Mouse (Mus musculus) kidney, adult 18-20 months (tissue): ENCODE results near the gene Gpm6b.

ENCODE experiments used
- DNase-seq: peaks from one replicate; pipeline ENCODE4 v3.0.0; 2021

Gpm6b gene

DNA sequence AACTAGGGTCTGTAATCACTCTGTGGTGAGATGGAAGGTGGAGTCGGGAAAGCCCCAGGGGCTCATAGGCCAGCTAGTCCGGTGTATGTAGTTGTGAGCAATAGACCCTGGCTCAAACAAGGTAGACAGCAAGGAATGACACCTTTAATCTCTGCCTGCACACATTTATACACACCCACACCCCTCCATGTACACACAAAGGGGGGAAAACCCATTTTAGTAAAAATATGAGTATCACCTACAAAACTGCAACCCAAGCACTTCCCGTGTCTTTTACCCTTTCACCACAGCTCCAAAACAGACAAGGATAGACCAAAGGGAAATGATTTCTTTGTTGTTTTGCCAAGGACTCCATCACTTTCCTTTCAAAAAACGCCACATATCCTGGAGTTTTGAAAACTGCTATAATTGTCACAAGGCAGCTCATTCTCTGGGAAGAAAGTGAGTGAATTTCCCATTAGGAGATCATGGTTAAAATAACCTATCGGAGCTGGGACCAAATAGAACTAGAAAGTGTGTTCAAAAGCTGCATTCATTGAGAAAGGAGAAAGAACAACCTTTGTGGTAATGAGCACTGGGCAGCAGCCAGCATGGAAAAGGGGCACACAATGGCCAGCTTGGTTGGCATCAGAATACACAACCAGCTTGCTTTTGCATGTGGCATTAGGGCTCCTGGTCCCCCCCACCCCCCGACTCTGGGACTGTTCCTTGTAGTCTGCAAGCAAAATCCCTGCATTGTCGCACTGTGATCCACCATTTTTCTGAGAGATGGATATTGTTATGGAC, 68.9 kb downstream of the Gpm6b start:
- DNase-seq, result no peak

DNA sequence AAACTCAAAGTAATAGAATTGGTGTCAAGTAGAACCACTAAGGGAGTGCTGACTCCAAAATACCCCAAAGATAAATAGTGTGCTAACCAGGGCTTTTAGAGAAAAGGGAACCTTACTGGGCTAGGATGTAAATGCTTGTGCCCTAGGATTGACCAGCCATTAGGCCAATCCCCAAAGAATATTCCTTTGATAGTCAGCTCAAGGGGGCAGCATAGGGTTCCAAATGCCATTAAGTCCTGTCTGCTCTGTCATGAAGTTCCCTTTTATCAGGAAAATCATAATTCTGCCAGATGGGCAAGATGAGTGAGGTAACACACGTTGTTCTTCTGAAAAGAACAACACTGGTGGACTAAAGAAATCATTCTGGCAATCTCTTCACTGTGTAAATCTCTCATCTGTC, 70.1 kb downstream of the Gpm6b start:
- DNase-seq, result no peak

DNA sequence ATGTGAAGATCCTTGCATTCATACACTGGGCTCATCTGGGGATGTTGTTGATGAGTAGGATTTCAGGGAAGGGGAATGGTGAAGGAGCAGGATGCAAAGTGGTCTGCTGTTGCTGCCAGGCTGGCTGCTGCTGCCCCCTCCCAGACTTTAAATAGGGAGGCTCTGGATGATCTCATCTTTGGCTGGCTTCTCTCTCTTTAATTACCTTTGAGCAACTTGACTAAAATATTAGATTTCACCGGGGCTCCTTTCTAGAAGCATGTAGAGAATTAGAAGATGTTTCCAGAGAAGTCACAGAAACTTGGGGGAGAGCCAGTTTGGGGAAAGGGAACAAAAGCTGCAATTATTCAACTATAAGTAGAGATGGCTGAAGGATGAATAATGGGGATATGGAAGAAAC, 76.5 kb downstream of the Gpm6b start:
- no peak for DNase-seq

DNA sequence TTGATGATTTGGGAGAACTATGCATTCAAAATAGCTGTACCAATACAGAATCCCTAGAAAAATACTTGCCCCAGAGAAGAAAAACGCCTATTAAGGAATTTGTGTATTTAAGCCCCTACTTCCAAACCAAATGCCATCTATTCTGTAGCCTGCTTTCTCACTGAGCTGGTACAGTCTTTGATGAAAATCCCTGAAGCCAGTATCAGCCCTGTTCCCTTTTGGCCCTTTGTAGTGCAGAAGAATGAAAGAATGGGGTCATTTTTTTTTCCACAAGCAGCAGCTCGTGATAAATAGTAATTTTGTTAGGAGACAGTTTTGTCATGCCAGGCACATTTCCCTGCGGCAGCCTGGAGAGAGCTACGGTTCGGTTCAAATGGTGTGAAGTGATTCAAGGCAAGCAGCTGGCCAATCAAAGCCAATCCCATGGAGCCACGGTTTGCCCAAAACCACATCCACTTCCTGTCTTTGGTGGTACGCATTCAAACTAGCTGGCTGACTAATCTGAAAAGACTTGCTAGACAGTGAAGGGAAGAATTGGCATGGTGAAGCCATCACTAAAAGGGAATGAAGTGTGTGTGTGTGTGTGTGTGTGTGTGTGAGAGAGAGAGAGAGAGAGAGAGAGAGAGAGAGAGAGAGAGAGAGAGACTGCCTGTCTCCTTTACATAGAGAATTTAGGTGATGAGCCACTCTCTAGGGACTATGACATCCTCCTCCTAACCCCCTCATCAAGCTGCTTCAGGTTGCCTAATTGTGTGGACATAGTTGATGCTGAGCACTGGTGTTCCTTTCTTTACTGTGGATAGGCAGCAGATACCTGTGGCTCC, 78.1 kb downstream of the Gpm6b start:
- no peak for DNase-seq

DNA sequence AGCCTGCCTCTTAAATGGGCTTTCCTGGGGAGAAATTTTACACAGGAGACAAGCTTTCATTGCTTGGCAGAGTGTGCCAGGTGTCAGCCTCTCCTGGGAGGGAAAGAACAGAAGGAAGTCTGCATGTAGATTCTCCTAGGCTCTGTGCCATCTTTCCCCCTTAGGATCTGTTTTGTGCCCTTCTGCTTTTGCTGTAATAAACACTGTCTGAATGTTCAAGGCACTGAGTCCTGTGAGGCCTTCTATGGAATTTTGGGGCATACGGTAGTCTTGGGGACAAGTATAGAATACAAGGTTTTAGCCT, 78.6 kb downstream of the Gpm6b start:
- no peak for DNase-seq

DNA sequence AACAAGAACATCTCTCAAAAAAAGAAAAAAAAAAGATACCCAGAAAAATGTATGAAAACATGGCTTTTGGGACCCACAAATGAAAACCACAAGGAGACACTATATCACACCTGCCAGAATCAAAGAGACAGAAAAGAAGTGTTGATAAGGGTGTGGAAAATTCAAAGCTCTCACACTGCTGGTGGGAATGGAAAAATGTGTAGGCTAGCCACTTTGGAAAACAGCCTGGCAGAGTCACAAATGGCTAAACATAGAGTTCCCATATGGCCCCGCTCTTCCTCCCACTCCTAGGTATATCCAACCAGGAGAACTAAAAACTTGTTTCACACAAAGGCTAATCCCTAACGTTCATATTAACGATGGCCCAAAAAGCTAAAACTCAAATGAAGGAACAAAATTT, 84.5 kb downstream of the Gpm6b start:
- no peak for DNase-seq

DNA sequence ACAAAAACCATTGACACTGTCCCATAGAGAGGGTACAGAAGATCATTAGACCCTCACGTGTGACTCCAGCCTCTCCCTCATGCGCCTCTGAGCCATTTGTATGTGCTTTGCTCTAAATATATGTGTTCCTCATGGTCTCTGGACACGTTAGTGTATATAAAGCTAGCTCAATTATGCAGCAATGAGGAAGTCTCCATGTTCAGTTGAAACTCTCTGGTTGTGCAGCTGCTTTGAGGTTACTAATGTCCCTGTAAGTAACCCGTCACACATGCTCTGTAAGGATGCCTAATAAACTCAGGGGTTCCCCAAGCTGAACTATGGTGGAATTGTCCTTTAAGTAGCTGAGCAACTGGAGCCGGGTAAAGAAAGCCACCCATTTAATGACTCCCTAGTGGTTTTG, 88.9 kb downstream of the Gpm6b start:
- DNase-seq, result no peak

DNA sequence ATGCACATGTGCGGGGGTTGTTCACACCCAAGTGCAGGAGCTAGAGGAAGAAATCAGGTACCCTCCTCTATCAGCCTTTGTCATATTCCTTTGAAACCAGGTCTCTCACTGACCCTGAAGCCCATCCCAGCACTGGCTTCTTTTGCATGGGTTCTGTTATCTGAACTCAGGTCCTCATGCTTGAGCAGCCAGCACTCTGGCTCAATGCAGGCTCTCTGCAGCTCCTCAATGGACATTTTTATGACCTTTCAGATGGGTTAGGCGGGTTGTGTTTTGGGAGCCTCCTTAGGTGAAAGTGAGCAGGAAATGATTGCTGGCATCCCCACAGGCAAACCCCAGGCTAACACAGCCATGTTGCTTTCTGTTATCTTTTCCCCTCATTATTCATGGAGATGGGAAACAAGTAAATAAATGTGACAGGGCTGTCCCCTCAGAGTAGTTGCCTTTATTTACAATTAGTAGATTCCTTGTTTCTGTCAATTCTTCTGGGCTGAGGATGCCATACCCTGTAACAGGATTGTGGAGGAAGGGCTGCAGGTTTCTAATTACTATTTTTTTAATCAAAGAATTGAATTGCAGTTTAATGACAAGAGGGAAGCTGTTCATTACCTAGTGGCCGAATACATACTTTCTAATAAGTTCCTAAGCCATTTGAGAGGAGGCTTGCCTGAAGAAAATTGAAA, 89.6 kb downstream of the Gpm6b start:
- DNase-seq, result no peak

DNA sequence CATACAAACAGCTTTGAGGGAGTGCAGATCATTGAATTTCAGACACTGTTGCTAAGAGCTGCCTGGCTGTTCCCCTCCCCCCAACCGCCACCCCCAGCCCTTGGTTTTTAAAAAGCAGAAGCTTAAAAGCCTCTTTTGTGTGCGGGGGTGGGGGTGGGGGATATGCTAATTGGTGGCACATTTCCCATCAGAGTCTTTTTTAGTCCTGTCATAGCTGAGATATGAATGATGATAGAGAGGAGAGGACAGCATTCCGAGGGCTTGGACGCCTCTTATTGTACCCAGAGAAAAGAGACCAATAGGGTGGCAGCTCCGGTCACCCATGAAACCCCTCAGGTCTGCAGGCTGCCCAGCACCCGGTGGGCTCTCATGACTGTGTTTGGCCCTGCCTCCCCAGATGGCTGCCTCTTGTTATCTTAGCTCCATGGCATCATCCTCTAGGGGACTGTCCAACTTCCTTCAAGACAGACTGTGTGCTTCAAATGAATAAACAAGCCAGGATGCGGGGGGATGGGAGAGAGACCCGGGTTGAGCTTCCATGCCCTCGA, 90.3 kb downstream of the Gpm6b start:
- no peak for DNase-seq

DNA sequence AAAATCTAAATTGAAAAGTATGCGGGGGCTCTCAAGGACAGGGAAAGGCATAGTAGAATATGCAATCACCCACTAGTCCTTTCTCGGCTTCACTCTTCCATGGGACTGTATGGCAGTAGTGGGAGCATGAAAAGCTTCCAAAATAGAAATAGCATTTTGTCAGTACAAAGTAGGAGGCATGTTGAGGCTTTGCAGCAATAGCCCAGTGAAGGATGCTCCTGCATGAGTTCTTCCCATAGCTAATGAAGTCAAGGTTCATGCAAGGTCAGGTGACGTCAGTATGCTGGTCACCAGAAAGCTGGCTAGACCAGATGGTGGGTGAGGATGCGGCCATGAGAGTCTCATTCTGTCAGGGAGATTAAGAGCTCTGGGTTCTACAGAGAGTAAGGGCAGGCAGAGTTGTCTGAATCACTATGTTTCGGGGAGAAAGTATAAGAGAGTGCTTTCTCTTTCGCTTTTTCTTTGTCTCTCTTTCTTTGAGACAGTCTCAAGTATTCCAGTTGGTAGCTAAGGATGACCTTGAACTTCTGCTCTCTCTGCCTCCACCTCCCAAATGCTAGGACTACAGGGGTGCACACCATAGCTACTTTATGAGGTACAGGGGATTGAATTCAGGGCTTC, 95.9 kb downstream of the Gpm6b start:
- no peak for DNase-seq

DNA sequence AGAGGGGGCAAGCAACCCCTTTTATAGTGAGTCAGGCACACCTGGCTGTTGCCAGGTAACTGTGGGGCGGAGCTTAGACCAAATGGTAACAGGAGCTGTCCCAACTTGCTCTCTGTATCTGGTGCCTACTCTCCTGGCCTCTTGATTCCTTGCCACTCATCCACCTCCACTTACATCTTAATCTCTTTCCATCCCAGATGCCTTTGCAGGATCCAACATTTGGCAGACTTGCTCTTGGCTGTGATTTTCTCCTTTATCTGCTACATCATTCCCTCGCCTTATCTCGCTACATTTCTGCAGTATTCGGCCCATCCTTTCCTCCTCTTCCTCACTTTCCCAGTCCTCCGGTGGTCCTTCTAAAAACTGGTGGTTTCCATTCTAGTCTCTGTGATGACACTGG, 99.6 kb downstream of the Gpm6b start:
- no peak for DNase-seq

DNA sequence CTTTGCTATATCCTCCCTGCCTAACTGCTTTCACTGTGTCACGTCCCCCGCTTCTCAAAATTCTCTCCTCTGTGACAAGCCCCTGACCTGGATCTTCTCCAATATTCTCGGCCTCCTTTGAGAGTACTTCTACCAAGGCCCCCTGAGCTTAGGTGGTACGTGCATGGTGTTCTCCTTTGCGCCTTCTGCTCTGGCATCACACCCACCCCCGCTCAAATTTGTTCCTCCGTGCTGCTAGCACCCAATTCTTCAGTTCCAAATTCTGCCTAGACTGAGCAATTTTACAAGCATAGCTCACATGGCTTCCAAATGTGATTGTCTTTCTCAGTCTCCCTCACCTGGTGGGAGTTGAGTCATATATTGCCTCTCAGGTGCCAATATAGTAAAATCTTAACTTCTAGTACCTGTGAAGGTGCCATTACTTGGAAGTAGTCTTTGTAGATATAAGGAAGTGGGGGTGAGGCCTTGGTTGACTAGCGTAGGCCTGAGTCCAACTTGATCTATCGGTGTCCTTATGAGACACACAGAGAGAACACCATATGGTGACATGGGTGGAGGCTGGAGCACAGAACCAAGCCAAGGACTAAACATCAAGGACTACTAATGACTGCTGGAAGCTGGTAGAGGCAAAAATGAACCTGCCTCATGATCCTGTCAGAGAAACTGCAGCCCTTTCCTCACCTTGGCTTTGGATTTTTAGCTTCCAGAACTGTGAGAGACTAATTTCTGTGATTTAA, 100.2 kb downstream of the Gpm6b start:
- no peak for DNase-seq

DNA sequence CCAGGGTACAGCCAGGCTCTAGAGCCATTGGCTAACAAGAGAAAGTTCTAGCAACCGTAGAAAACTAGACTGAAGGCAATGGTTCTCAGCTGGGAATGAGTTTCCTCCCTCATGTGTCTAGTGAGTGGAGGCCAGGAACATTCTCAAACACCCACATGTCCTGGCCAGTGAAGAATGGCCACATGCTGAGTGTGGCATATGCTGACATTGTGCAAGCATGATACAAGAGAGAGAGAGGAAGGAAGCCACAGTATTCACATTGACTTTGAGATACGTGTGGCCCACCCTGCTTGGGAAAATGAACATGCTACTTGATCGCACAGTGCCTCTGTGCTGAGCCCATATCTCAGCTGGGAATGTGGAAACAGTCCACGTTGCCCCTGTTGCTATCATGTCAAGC, 101.2 kb downstream of the Gpm6b start:
- no peak for DNase-seq

DNA sequence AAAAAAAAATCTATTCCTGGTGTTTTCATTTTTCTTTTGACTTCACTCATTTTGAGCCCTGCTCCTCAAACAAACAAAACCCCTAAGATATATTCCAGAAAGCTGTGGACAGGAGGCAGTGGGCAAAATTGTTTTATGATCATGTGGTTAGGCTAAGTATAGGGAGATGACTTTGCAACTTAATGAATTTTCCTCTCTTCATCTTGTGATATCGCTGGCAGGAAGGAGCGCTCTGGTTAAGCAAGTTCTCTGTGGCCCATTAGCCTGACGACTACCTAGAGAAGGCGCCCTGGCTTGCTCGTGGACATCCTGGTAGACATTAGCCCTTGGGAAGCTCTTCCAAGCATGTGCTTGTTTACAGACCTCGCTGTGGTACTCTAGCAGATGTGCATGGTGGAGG, 103.1 kb downstream of the Gpm6b start:
- DNase-seq, result no peak

DNA sequence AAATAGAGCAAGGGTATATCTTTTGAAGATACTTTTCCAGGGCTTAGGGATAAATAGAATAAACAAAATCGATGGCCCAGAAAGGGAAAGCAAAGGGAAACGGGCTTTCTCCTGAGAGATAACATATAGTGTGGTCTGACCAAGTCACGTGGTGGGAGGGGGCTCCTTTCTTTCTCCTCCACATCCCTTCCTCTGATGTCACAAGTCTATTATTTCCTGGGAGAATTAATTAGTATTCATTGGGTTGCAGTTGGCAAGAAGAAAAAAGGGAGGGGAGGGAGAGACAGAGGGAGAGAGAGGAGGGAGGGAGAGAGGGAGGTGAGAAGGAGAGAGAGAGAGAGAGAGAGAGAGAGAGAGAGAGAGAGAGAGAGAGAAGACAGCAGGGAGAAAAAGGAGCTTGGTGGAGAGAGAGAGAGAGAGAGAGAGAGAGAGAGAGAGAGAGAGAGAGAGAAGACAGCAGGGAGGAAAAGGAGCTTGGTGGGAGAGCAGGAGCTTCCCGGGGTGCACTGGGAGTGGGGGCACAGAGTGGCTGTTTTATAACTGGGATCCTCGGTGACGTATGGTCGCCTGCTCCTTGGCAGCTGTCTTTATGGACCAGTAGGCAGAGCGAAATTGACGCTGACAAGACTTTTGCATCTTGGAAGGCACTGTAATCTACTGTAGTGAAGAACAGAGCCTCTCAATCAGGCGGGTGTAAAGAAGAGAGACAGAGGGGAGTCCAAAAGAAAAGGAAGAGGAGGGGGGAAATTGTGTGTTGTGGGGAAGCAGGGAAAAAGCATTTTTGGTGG, 105.7 kb downstream of the Gpm6b start:
- no peak for DNase-seq

DNA sequence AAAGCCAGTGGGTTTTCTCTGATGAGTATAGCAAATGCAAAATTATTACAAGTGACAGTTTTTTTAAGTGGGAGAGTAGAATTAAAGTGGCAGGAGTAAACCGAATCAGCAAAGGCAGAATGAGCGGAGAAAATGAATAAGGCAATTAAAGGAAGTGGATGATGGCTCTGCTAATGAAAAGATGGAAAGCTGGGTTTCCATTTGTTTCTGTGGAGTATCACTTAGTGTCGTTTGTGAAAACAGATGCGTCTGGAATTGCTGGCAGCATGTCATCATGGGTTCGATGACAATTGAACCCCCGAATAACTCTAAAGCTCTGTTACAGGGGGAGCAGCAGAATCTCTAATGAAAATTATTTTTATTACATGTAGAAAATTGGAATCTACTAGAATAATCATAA, 109.4 kb downstream of the Gpm6b start:
- DNase-seq, result no peak

DNA sequence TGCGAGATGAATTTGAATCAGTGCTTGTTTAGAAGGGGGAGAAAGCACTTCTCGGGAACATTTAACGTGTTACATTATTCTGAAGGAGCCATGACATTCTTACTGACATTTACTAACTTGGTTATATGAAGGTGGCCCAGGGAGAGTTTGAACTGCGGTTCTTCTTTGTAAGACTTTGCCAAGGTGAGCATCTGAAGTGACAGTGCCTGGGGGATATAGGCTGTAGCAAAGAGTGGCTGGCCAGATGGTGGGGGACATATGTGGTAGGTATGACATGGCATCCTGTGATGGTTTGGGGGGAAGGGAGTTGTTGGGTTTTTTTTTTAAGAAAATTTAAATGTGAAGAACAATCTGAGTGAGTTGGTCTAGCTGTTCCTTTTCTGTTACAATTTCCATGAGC, 109.9 kb downstream of the Gpm6b start:
- DNase-seq, result no peak

DNA sequence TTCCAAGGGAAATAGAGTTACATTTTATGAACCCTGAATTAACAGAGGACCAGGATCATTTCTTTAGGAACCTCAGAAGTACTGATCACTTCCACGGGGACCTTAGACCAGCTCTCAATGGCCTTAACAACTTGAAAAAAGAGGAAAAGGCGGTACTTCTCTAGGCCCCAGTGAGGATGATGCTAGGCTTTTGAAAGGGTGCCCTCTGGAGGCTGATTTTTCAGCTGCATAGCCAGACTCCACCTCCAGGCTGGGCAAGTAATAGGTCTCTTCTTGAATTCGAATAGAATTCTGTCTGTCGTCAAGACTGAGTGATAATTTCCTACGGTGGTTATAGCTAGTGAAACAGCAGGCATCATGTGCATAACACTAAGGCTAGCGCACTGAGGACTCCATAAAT, 113.1 kb downstream of the Gpm6b start:
- peak; percentile 69 for DNase-seq

DNA sequence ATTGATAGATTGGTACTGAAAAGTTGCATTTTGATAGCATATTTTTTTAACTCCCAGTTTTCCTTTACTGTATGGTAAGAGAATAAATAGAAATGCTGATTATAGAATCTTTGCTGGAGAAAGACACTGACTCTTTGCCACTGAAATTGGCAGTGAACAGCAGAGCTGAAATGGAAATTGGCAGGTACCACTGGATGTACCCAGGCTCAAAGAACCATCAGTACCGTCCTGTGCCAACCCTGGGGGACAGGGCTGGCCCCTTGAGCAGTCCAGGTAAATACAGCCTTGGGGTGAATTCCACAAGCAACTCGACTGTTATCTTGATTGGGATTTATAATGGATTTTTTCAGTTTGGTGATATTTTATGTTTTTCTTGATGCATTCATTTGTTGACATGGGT, 114.7 kb downstream of the Gpm6b start:
- DNase-seq, result no peak

DNA sequence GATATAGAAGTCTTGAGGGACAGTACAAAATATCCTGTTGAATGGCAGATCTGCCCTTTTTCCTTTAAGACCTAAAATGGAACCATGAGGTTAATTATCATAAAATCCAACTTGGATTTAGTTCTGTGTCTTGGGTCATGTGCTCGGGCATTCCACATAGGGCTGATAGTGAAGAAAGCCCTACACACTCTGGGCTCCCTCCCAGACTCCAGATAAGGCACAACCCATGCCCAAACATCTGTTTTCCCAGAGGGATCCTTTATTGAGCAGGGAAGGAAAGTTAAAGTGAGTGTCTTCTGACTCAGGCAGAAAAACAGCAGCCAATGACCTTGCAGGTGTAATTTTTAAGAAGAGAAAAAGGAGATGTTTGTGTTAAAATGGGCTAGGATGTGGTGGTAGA, 116.2 kb downstream of the Gpm6b start:
- no peak for DNase-seq

DNA sequence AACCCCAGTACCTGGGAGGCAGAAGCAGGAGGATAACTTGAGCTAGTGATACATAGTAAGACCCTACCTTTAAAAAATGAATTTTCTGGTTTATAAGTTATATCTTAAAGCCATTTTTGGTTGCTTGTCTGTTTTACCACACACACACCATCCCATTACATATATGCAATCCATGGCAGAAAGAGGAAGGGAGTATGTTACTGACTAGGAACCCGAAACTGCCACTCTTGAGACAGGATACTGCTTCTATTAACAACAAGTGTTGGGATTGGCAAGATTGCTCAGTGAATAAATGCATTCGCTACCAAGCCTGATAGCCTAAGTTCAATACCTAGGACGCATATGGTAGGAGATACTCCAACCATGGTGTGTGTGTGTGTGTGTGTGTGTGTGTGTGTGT, 117.6 kb downstream of the Gpm6b start:
- DNase-seq, result no peak

DNA sequence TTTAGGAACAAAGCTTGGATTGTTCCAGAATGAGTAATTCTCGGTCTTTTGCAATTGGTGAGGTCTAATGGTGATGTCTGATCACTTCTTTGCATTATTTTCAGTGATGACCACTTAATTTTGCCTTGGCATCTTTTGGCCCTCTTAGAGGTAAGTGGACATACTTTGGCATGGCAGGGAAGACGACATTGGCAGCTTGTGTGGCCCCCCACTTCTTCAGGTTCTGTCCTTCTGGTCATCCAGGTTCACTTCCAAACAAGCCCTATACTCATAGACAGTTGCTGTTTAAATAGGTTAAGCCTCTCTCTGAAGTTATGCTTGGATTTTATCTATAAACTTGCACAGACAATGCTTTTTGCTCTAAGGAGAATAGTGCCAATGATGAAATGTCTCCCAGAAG, 120.2 kb downstream of the Gpm6b start:
- no peak for DNase-seq
